Mouse (Mus musculus): Measurements from ENCODE around the gene Prkch.
A peak's percentile ranks its signal among the peaks of the same experiment; 100 is the strongest.

DNA sequence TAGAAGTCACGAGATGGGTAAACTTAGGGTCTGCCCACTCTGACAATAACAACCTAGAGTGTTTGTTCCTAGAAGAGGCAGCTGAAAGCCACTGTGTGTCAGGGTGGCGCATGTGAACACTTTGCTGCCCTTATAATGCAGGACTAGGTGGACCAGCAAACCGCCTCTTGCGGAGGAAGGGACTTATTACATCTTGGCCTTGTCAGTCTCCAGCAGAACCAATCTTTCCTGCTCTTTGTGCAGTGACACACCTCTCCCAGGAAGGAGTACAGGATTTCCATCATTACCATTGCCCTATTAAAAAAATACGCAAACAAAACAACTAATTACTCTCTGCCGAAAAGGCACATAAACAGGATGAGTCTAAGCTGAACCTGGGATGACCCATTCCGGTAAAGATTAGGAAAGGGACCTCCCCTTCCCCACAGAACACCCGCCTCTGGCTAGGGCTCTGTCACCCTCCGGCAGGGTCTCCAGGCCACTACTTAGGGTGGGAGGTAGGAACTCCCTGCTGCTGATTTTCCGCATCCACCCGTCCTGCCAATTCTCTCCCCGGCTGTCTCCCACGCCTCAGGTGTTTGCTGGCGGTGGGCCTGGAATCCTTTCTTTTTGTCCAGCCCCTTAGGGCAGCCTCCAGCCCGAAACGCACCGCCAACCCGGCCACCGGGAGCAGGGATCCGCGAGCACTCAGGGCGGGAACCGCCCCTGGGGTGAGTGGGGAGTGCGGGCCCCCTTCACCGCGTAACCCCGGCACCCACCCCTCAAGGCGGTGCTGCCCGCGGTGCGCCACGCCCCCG is 585 bp upstream of the Prkch start:
- peak; percentile 16; the same call in 1 of the 2 replicates for TF ChIP-seq CTCF (conservative IDR thresholded peaks at IDR 0.05; ENCODE audit: low read length)
- no peak for TF ChIP-seq POU5F1 (IDR thresholded peaks at IDR 0.05; ENCODE audit: borderline replicate concordance, low read length)

Data from E14TG2a.4 (cell line).